ENCODE assay signal across 8 mouse cellular contexts in genomic region chr1:161035786-161036404, GRCm38 (mm10). TPM values are rescaled to one million over a fixed set of nuclear protein-coding genes. Genes with fewer than 3 reads are reported as not detected.
DNase-seq lines count a peak whose midpoint lies in the region; ATAC-seq and TF ChIP-seq lines count a peak whose summit lies in the region.

No protein-coding gene starts in this region.

- H3K4me1 ChIP-seq in testis, adult 2 months (ENCODE audit: control insufficient read depth, insufficient read depth, low read length) = no peaks in the 10 kb centered on the region
- H3K4me1 ChIP-seq in hindbrain, embryonic 10.5 days (replicated peaks) = peaks cover 25% of the 10 kb centered on the region
- H3K4me1 ChIP-seq in liver, embryonic 13.5 days (replicated peaks) = peaks cover 43% of the 10 kb centered on the region
- peaks cover 49% of the 10 kb centered on the region for H3K4me1 ChIP-seq in neural tube, embryonic 15.5 days

- H3K36me3 ChIP-seq in testis, adult 2 months (ENCODE audit: control insufficient read depth, insufficient read depth, low read length) = no peaks in the 10 kb centered on the region; the same call in none of the 2 replicates
- peaks cover 59% of the 10 kb centered on the region for H3K36me3 ChIP-seq in hindbrain, embryonic 10.5 days
- H3K36me3 ChIP-seq in liver, embryonic 13.5 days = peaks cover 53% of the 10 kb centered on the region
- peaks cover 40% of the 10 kb centered on the region for H3K36me3 ChIP-seq in neural tube, embryonic 15.5 days

- TF ChIP-seq POLR2A in testis, adult 2 months (IDR thresholded peaks at IDR 0.05; ENCODE audit: control insufficient read depth, low read depth, low read length) = no peak

- peak overlapping the region; percentile 89 for H3K4me2 ChIP-seq in liver, embryonic 13.5 days
- peak overlapping the region; percentile 81 for H3K4me2 ChIP-seq in neural tube, embryonic 15.5 days

- TF ChIP-seq CTCF in testis, adult 2 months (IDR thresholded peaks at IDR 0.05; ENCODE audit: control insufficient read depth, insufficient read depth, insufficient replicate concordance, low read depth, low read length) = no peak

- ATAC-seq in liver, embryonic 13.5 days (ENCODE audit: low read depth) = no peak
- no peak for ATAC-seq in neural tube, embryonic 15.5 days (ENCODE audit: low FRiP score)
- ATAC-seq in megakaryocyte-erythroid progenitor cell, adult 5-6 weeks (replicated peaks; ENCODE audit: low FRiP score, low TSS enrichment, poor library complexity, severe bottlenecking) = no peak

- DNase-seq in testis, postnatal 10 days (ENCODE audit: low spot score) = no peak
- DNase-seq in cerebellum, adult 9-10 months = peak; percentile 70
- DNase-seq in hindbrain, embryonic 10.5 days (ENCODE audit: low spot score) = no peak
- no peak for DNase-seq in liver, embryonic 13.5 days
- DNase-seq in frontal cortex, postnatal 25 days (ENCODE audit: low spot score in 2 of 2) = no peak

- H3K9me3 ChIP-seq in hindbrain, embryonic 10.5 days = no peaks in the 10 kb centered on the region
- H3K9me3 ChIP-seq in liver, embryonic 13.5 days (replicated peaks) = no peaks in the 10 kb centered on the region
- no peaks in the 10 kb centered on the region for H3K9me3 ChIP-seq in neural tube, embryonic 15.5 days (replicated peaks)

- H3K4me3 ChIP-seq in testis, adult 2 months (ENCODE audit: control insufficient read depth, low read depth, low read length) = peak overlapping the region; percentile 96
- peak overlapping the region; percentile 87 for H3K4me3 ChIP-seq in hindbrain, embryonic 10.5 days
- peak overlapping the region; percentile 87 for H3K4me3 ChIP-seq in liver, embryonic 13.5 days (replicated peaks)
- peak overlapping the region; percentile 77 for H3K4me3 ChIP-seq in neural tube, embryonic 15.5 days (replicated peaks)

- peak overlapping the region; percentile 96 for H3K27ac ChIP-seq in testis, adult 2 months (ENCODE audit: control insufficient read depth, insufficient read depth, low read depth, low read length)
- peak overlapping the region; percentile 96 for H3K27ac ChIP-seq in hindbrain, embryonic 10.5 days
- peak overlapping the region; percentile 98 for H3K27ac ChIP-seq in liver, embryonic 13.5 days
- H3K27ac ChIP-seq in neural tube, embryonic 15.5 days (replicated peaks) = peak overlapping the region; percentile 95

- H3K27me3 ChIP-seq in testis, adult 2 months (ENCODE audit: control insufficient read depth, insufficient read depth, low read length) = no peaks in the 10 kb centered on the region
- no peaks in the 10 kb centered on the region for H3K27me3 ChIP-seq in hindbrain, embryonic 10.5 days (ENCODE audit: insufficient read depth, poor library complexity, severe bottlenecking)
- no peaks in the 10 kb centered on the region for H3K27me3 ChIP-seq in liver, embryonic 13.5 days
- no peaks in the 10 kb centered on the region for H3K27me3 ChIP-seq in neural tube, embryonic 15.5 days (replicated peaks)

- H3K9ac ChIP-seq in liver, embryonic 13.5 days = peak overlapping the region; percentile 89
- H3K9ac ChIP-seq in neural tube, embryonic 15.5 days (replicated peaks) = peak overlapping the region; percentile 85

- WGBS in hindbrain, embryonic 10.5 days = under 1% methylated on average over 6 of the region's 6 CpGs
- WGBS in liver, embryonic 13.5 days (ENCODE audit: insufficient replicate concordance) = 0% methylated on average over 6 of the region's 6 CpGs
- under 1% methylated on average over 6 of the region's 6 CpGs for WGBS in neural tube, embryonic 15.5 days

RNA-seq across cellular contexts. Expression of gene Zbtb37, which starts 1.2 kb away (rescaled TPM):
- 2.4 and 3.2 TPM in 2 replicates for polyA plus RNA-seq in testis, adult 2 months (2012; rRNA removed)
- polyA plus RNA-seq in hindbrain, embryonic 10.5 days (2016; fragmentation: Nextera tagmentation; extraction: Ambion mirVana) = 7.4 and 7.9 TPM in 2 replicates
- polyA plus RNA-seq in liver, embryonic 13.5 days (2015; fragmentation: Nextera tagmentation; extraction: Ambion mirVana) = 2.5 and 3.2 TPM in 2 replicates
- 9.0 and 13.0 TPM in 2 replicates for polyA plus RNA-seq in neural tube, embryonic 15.5 days (2015; fragmentation: Nextera tagmentation; extraction: Ambion mirVana)
- total RNA-seq in megakaryocyte-erythroid progenitor cell, adult 5-6 weeks (2014; fragmentation: Nextera tagmentation) = 5.4 and 11.5 TPM in 2 replicates
- 7.5 and 8.3 TPM in 2 replicates for total RNA-seq in megakaryocyte-erythroid progenitor cell, adult 5-6 weeks (2017)

RNA-seq across cellular contexts. Expression of gene Dars2, which starts 34.6 kb away (rescaled TPM):
- 6.3 and 8.0 TPM in 2 replicates for polyA plus RNA-seq in testis, adult 2 months (2012; rRNA removed)
- 48.2 and 65.0 TPM in 2 replicates for polyA plus RNA-seq in hindbrain, embryonic 10.5 days (2016; fragmentation: Nextera tagmentation; extraction: Ambion mirVana)
- 40.7 and 49.0 TPM in 2 replicates for polyA plus RNA-seq in liver, embryonic 13.5 days (2015; fragmentation: Nextera tagmentation; extraction: Ambion mirVana)
- 23.2 and 30.0 TPM in 2 replicates for polyA plus RNA-seq in neural tube, embryonic 15.5 days (2015; fragmentation: Nextera tagmentation; extraction: Ambion mirVana)
- total RNA-seq in megakaryocyte-erythroid progenitor cell, adult 5-6 weeks (2014; fragmentation: Nextera tagmentation) = 35.8 and 58.5 TPM in 2 replicates
- total RNA-seq in megakaryocyte-erythroid progenitor cell, adult 5-6 weeks (2017) = 36.9 and 52.1 TPM in 2 replicates

RNA-seq across cellular contexts. Expression of gene Cenpl, which starts 34.6 kb away (rescaled TPM):
- polyA plus RNA-seq in testis, adult 2 months (2012; rRNA removed) = 5.5 and 5.7 TPM in 2 replicates
- polyA plus RNA-seq in hindbrain, embryonic 10.5 days (2016; fragmentation: Nextera tagmentation; extraction: Ambion mirVana) = 33.0 and 39.9 TPM in 2 replicates
- 35.3 and 39.8 TPM in 2 replicates for polyA plus RNA-seq in liver, embryonic 13.5 days (2015; fragmentation: Nextera tagmentation; extraction: Ambion mirVana)
- 9.1 and 14.5 TPM in 2 replicates for polyA plus RNA-seq in neural tube, embryonic 15.5 days (2015; fragmentation: Nextera tagmentation; extraction: Ambion mirVana)
- 25.2 and 28.3 TPM in 2 replicates for total RNA-seq in megakaryocyte-erythroid progenitor cell, adult 5-6 weeks (2014; fragmentation: Nextera tagmentation)
- total RNA-seq in megakaryocyte-erythroid progenitor cell, adult 5-6 weeks (2017) = 5.9 and 10.2 TPM in 2 replicates

RNA-seq across cellular contexts. Expression of gene Serpinc1, which starts 57.5 kb away (rescaled TPM):
- polyA plus RNA-seq in testis, adult 2 months (2012; rRNA removed) = 0.69 and 1.3 TPM in 2 replicates
- 1.4 and 1.9 TPM in 2 replicates for polyA plus RNA-seq in hindbrain, embryonic 10.5 days (2016; fragmentation: Nextera tagmentation; extraction: Ambion mirVana)
- 326 and 385 TPM in 2 replicates for polyA plus RNA-seq in liver, embryonic 13.5 days (2015; fragmentation: Nextera tagmentation; extraction: Ambion mirVana)
- polyA plus RNA-seq in neural tube, embryonic 15.5 days (2015; fragmentation: Nextera tagmentation; extraction: Ambion mirVana) = 3.4 TPM in 2 replicates
- total RNA-seq in megakaryocyte-erythroid progenitor cell, adult 5-6 weeks (2014; fragmentation: Nextera tagmentation) = 0.35 and 0.42 TPM in 2 replicates
- 1.1 TPM in 1 of 2 replicates, not detected in the other for total RNA-seq in megakaryocyte-erythroid progenitor cell, adult 5-6 weeks (2017)
